Mouse (Mus musculus): ENCODE measurements around the gene Mitd1. TPM values are rescaled to one million over a fixed set of nuclear protein-coding genes. Genes with fewer than 3 reads are reported as not detected.

Gene Mitd1
- 15.6 and 16.9 TPM in 2 replicates for polyA plus RNA-seq (2012; rRNA removed)

DNA sequence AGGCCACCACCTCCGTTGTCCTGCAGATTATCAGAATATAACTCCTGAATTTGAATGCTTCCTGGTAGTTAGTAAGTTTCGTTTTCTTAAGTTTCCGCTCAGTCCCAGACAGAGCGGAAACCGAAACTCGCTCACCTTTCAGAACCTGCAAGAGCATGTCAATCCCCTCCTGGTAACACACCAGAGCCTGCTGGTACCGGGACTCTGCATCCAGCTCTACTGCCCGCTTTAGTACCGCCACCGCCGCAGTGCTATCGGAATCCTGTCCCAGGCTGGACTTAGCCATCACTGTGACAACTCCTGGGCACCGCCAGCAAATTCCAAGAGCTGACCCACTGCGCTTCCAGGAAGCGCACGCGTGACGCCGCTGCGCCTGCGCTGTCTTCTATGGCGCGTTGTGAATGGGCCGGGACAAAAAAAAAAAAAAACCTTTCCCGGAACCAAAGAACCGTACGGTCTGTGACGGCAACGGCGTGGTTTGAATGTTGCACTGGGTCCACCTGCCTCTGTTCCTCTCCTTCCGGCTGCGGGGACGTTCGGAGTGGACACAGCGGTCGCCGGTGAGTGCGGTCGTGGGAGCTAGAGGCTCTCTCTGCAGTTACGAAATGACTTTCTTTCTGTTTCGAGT lies at the start of gene Mitd1, which contains the start of gene Mrpl30:
Mitd1 (minus strand) TSS at position 387 of the 628 bp plus-strand sequence.
Mrpl30 (plus strand) TSS at position 453 of the 628 bp plus-strand sequence.
- Histone ChIP-seq H3K4me3 (ENCODE audit: insufficient read depth, low read length) (peak within 1 kb of the TSS; percentile 58), H3K27ac (ENCODE audit: insufficient read depth, low read length) (no peak within 1 kb of the TSS), H3K4me1 (ENCODE audit: control insufficient read depth, insufficient read depth, low read length) (no peaks in the 10 kb centered on the region)
- peak; percentile 87 for TF ChIP-seq POLR2A (IDR thresholded peaks at IDR 0.05; ENCODE audit: extremely low read depth, insufficient read depth, low read length)
- no peak for TF ChIP-seq CTCF (IDR thresholded peaks at IDR 0.05; ENCODE audit: extremely low read depth, insufficient read depth, low read length)

DNA sequence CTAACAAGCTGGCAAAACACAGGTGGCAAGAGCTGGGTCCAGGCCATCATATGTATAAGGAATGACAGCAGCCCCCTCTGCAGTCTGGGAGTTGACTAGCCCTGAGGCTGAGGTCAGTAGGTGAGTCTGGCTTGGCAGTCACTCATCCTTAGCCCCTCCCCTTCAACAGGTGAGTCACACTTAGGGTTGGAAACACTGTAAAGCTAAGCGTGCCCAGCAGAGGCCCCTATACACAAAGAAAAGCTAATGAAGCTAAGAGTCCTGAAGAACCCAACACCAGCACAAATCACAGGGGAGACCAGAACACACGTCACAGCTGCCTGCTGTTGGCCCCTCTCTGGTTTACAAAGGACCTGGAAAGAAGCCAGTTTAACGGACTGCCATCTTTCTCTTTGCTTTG lies 41.6 kb upstream of the Mitd1 start:
- Histone ChIP-seq H3K4me1 (ENCODE audit: control insufficient read depth, insufficient read depth, low read length) (no peaks in the 10 kb centered on the region), H3K4me3 (ENCODE audit: insufficient read depth, low read length) (no peak overlapping the region), H3K27ac (ENCODE audit: insufficient read depth, low read length) (no peak overlapping the region)
- TF ChIP-seq POLR2A (IDR thresholded peaks at IDR 0.05; ENCODE audit: extremely low read depth, insufficient read depth, low read length) (no peak), CTCF (IDR thresholded peaks at IDR 0.05; ENCODE audit: extremely low read depth, insufficient read depth, low read length) (0 out of 2 replicates have a peak, but pooled peaks have one; percentile 12)

DNA sequence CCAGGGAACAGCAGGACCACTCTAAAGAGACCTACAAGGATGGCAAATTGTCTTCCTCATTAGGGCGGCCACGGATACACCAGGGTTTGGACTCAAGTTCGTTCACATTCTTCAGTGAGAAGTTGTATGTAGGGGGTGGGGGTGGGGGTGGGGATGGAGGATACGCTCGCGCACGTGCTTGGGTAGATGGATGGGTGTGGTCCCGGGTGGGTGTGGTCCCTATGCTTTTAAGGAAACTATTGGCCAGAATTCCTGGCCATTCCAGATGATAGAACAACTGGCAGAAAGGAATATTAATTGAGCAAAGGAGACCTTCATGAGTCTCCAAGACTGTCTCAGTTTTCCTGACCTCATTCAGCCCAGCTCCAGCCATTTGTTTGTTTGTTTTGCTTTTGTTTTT lies 35.8 kb upstream of the Mitd1 start:
- Histone ChIP-seq H3K27ac (ENCODE audit: insufficient read depth, low read length) (no peak overlapping the region), H3K4me1 (ENCODE audit: control insufficient read depth, insufficient read depth, low read length) (no peaks in the 10 kb centered on the region), H3K4me3 (ENCODE audit: insufficient read depth, low read length) (no peak overlapping the region)
- TF ChIP-seq POLR2A (IDR thresholded peaks at IDR 0.05; ENCODE audit: extremely low read depth, insufficient read depth, low read length) (no peak), CTCF (IDR thresholded peaks at IDR 0.05; ENCODE audit: extremely low read depth, insufficient read depth, low read length) (no peak)

DNA sequence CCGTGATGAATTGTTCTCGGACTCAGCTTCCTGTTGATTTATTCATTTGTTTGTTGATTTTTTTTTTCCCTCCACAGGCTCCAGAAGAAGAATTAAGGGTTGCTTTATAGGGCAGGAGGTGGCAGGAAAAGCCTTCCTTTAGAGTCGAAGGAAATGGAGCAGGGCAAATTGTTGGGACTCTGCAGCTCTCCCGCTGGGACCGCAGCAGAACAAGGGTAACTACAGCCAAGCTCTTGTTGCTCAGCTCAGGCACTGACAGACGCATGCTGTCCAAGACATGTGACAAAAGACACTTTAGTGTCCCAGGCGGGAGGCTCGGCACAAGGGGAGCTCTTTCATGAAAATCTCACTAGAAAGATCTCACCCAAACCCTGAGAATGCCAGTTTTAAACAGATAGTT lies 32.3 kb upstream of the Mitd1 start:
- Histone ChIP-seq H3K4me1 (ENCODE audit: control insufficient read depth, insufficient read depth, low read length) (no peaks in the 10 kb centered on the region), H3K27ac (ENCODE audit: insufficient read depth, low read length) (no peak overlapping the region), H3K4me3 (ENCODE audit: insufficient read depth, low read length) (no peak overlapping the region)
- TF ChIP-seq CTCF (IDR thresholded peaks at IDR 0.05; ENCODE audit: extremely low read depth, insufficient read depth, low read length) (no peak), POLR2A (IDR thresholded peaks at IDR 0.05; ENCODE audit: extremely low read depth, insufficient read depth, low read length) (no peak)

DNA sequence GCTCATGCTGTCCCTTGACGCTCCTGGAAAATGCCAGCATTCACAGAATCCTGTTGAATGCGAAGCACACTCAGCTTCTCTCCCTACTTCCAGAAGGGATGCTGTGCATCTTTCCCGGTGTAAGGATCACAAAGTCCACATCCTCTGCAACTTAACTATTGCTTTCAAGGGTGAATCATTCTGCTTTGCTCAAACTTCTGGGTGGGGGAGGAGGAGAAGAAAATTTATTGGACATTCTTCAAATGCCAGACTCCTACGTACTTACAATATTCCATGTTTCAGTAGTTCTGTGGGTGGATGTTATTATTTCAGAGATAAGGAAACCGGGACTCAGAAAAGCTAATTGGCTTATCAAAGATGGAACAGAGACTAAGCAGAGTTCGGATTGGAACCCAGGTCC lies 27.9 kb upstream of the Mitd1 start:
- Histone ChIP-seq H3K4me3 (ENCODE audit: insufficient read depth, low read length) (no peak overlapping the region), H3K4me1 (ENCODE audit: control insufficient read depth, insufficient read depth, low read length) (no peaks in the 10 kb centered on the region), H3K27ac (ENCODE audit: insufficient read depth, low read length) (no peak overlapping the region)
- TF ChIP-seq POLR2A (IDR thresholded peaks at IDR 0.05; ENCODE audit: extremely low read depth, insufficient read depth, low read length) (no peak), CTCF (IDR thresholded peaks at IDR 0.05; ENCODE audit: extremely low read depth, insufficient read depth, low read length) (no peak)

DNA sequence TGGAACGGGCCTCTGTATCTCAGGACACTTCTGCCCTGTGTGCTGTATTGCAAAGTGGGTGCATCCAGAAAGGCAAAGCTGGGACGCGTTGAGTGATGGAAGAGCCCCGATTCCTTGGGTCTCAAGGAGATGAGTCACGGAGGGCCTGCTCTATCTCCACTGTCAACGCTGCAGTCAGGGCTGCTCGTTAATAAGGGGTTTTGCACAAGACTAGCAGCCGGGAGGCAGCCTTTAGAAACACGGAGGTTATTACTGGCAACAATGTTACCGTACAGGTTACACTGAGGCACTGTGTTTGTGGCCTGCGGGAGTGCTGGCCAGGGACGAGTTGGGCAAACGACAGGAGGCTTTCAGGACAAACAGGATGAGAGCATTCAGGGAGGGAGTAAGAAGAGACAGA lies 27.5 kb upstream of the Mitd1 start:
- TF ChIP-seq POLR2A (IDR thresholded peaks at IDR 0.05; ENCODE audit: extremely low read depth, insufficient read depth, low read length): no peak
- TF ChIP-seq CTCF (IDR thresholded peaks at IDR 0.05; ENCODE audit: extremely low read depth, insufficient read depth, low read length): no peak
- H3K27ac ChIP-seq (ENCODE audit: insufficient read depth, low read length): no peak overlapping the region
- no peaks in the 10 kb centered on the region for H3K4me1 ChIP-seq (ENCODE audit: control insufficient read depth, insufficient read depth, low read length)
- H3K4me3 ChIP-seq (ENCODE audit: insufficient read depth, low read length): no peak overlapping the region

DNA sequence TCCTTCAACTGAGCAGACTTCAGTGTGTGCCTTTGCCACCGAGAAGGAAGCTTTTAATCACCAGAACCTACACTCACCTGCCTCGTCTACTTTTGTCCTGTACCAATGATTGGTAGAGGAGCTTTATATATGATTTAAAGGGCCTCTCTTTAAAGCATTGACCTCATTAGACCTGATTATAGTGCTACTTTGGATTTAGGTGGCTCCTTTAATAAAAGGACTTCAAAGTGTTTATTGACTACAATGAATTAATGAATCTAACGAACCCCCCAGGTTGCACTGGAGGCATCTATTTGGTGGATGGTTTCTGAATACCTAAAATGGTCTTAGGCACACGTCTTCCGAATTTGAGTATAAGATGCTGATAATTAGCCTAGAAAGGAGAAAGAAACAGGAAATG lies 26.2 kb upstream of the Mitd1 start, which contains the start of gene Lyg2:
Lyg2 (minus strand) TSS at position 101 of the 400 bp plus-strand sequence.
- H3K4me1 ChIP-seq (ENCODE audit: control insufficient read depth, insufficient read depth, low read length): no peaks in the 10 kb centered on the region
- H3K4me3 ChIP-seq (ENCODE audit: insufficient read depth, low read length): no peak within 1 kb of the TSS
- TF ChIP-seq CTCF (IDR thresholded peaks at IDR 0.05; ENCODE audit: extremely low read depth, insufficient read depth, low read length) (no peak), POLR2A (IDR thresholded peaks at IDR 0.05; ENCODE audit: extremely low read depth, insufficient read depth, low read length) (no peak)
- no peak within 1 kb of the TSS for H3K27ac ChIP-seq (ENCODE audit: insufficient read depth, low read length)

DNA sequence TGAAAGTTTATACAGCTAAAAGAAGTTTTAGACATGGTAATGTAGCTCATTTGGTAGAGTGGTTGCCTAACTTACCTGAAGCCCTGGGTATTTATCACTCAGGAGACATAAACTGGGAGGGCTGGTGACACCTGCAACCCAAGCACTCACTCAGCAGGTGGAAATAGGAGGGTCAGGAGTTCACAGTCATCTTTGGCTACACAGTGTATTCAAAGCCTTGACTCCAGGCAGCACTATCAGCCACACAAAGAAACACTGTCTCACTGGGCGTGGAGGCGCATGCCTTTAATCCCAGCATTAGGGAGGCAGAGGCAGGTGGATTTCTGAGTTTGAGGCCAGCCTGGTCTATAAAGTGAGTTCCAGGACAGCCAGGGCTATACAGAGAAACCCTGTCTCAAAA lies 22.5 kb upstream of the Mitd1 start:
- Histone ChIP-seq H3K4me1 (ENCODE audit: control insufficient read depth, insufficient read depth, low read length) (no peaks in the 10 kb centered on the region), H3K4me3 (ENCODE audit: insufficient read depth, low read length) (no peak overlapping the region), H3K27ac (ENCODE audit: insufficient read depth, low read length) (no peak overlapping the region)
- TF ChIP-seq POLR2A (IDR thresholded peaks at IDR 0.05; ENCODE audit: extremely low read depth, insufficient read depth, low read length) (no peak), CTCF (IDR thresholded peaks at IDR 0.05; ENCODE audit: extremely low read depth, insufficient read depth, low read length) (no peak)

DNA sequence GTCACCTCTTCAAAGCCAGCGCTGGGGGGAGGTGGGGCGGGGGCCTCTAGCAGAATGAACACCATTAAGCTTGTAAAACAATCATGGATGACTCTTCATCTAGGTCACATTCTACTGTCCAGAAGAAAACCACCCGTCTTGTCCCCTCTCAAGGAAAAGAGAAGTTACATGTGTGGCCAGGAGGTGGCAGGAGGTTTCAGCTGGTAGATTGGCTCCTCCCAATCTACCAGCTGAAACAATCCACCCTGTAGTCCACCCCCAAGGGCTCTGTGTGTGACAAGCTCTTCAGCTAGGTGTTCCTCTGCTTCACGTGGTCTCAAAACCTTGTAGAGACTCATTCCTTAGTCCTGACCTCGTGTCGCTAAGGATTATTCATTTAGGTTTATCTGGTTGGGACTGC lies 13.0 kb upstream of the Mitd1 start:
- Histone ChIP-seq H3K4me3 (ENCODE audit: insufficient read depth, low read length) (no peak overlapping the region), H3K4me1 (ENCODE audit: control insufficient read depth, insufficient read depth, low read length) (no peaks in the 10 kb centered on the region), H3K27ac (ENCODE audit: insufficient read depth, low read length) (no peak overlapping the region)
- TF ChIP-seq CTCF (IDR thresholded peaks at IDR 0.05; ENCODE audit: extremely low read depth, insufficient read depth, low read length) (peak; percentile 40; the same call in 1 of the 2 replicates), POLR2A (IDR thresholded peaks at IDR 0.05; ENCODE audit: extremely low read depth, insufficient read depth, low read length) (no peak)

DNA sequence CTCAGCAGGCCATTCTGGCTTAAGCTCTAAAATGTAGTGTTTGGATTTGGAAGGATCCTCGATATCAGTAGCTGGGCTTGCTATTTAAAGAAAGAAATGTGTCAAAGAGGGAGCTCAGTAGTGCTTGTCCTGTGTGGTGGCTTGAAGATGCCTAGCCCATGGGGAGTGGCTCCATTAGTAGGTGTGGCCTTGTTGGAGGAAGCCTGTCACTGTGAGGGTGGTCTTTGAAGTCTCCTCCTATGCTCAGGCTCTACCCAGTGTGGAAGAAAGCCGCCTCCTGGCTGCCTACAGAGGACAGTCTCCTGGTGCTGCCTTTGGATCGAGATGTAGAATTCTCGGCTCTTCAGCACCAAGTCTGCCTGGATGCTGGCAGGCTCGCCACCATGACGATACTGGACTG lies 10.1 kb upstream of the Mitd1 start:
- no peaks in the 10 kb centered on the region for H3K4me1 ChIP-seq (ENCODE audit: control insufficient read depth, insufficient read depth, low read length)
- no peak for TF ChIP-seq CTCF (IDR thresholded peaks at IDR 0.05; ENCODE audit: extremely low read depth, insufficient read depth, low read length)
- no peak for TF ChIP-seq POLR2A (IDR thresholded peaks at IDR 0.05; ENCODE audit: extremely low read depth, insufficient read depth, low read length)
- H3K27ac ChIP-seq (ENCODE audit: insufficient read depth, low read length): no peak overlapping the region
- no peak overlapping the region for H3K4me3 ChIP-seq (ENCODE audit: insufficient read depth, low read length)
